In genomic region chr11:29180657-29181056, GRCm38 (mm10) we compare ENCODE assay signal across 9 mouse cellular contexts. TPM values are rescaled to one million over a fixed set of nuclear protein-coding genes. Genes with fewer than 3 reads are reported as not detected.
A peak's percentile ranks its signal among the peaks of the same experiment; 100 is the strongest.
DNase-seq lines count a peak whose midpoint lies in the region; ATAC-seq and TF ChIP-seq lines count a peak whose summit lies in the region.
"Had no signal": no experiment of that assay in that cellular context is flagged by ENCODE, and none has a peak within 500 bp of the region (broad histone marks: within the 10 kb centered on the region; RNA-seq: fewer than 3 reads in every experiment).

No protein-coding gene starts in this region.

- no peaks in the 10 kb centered on the region for H3K27me3 ChIP-seq in forebrain, postnatal 0 days (ENCODE audit: insufficient read depth, low read length)

- H3K4me1 ChIP-seq in forebrain, postnatal 0 days (ENCODE audit: insufficient read depth), result no peaks in the 10 kb centered on the region

- H3K36me3 ChIP-seq in forebrain, postnatal 0 days (ENCODE audit: insufficient read depth), result peaks cover 13% of the 10 kb centered on the region; the same call in 1 of the 2 replicates

- no peak overlapping the region for H3K9ac ChIP-seq in forebrain, postnatal 0 days

- WGBS in forebrain, postnatal 0 days, result 17% methylated on average over 3 of the region's 3 CpGs

- H3K4me2 ChIP-seq in forebrain, postnatal 0 days (ENCODE audit: low read depth), result no peak overlapping the region

- H3K9me3 ChIP-seq in forebrain, postnatal 0 days (ENCODE audit: low read length), result no peaks in the 10 kb centered on the region

- H3K27ac ChIP-seq in forebrain, postnatal 0 days (ENCODE audit: low read depth, low read length), result no peak overlapping the region
- H3K27ac ChIP-seq: kidney, postnatal 0 days had no signal

- no peak overlapping the region for H3K4me3 ChIP-seq in forebrain, postnatal 0 days (ENCODE audit: low read depth, low read length)

- intact Hi-C loops in left cerebral cortex, postnatal 4 days (cut with DNase I), result no loop called here

- no peak for TF ChIP-seq CTCF in forebrain, postnatal 0 days (IDR thresholded peaks at IDR 0.05; ENCODE audit: low read depth)

- peak; percentile 58 for DNase-seq in left cerebral cortex, postnatal 4 days
- DNase-seq in left cerebral cortex, adult 11 months (ENCODE audit: low spot score), result no peak
- DNase-seq in cerebellum, adult 11 months, result peak; percentile 49
- peak; percentile 58 for DNase-seq in forebrain, postnatal 0 days
- peak; percentile 45 for DNase-seq in layer of hippocampus, adult 9-11 months
- DNase-seq in spleen, adult 12 weeks (ENCODE audit: low spot score), result no peak

- ATAC-seq in forebrain, postnatal 0 days, result peak; percentile 45
- no peak for ATAC-seq in erythroid progenitor cell, adult 5-6 weeks (replicated peaks; ENCODE audit: low FRiP score, poor library complexity, severe bottlenecking)
- no peak for ATAC-seq in activated CD4-positive, CD25-positive, alpha-beta regulatory T cell, adult 4 months

RNA-seq across cellular contexts. Expression of gene Ppp4r3b, which starts 8.0 kb away (rescaled TPM):
- 10 to 100 TPM; 53.8 to 56.7 TPM for total RNA-seq in left cerebral cortex, postnatal 4 days (2021)
- total RNA-seq in forebrain, postnatal 0 days (2014; rRNA removed), result 52.5 and 57.6 TPM in 2 replicates
- polyA plus RNA-seq in forebrain, postnatal 0 days (2015; fragmentation: Nextera tagmentation; extraction: Ambion mirVana), result 47.5 and 56.8 TPM in 2 replicates
- total RNA-seq in erythroid progenitor cell, adult 5-6 weeks (2015; ENCODE audit: low replicate concordance), result 44.4 and 103 TPM in 2 replicates
- total RNA-seq in erythroid progenitor cell, adult 5-6 weeks (2017; ENCODE audit: low replicate concordance), result 96.8 and 108 TPM in 2 replicates
- polyA plus RNA-seq in activated CD4-positive, CD25-positive, alpha-beta regulatory T cell, adult 4 months (2017; shearing (Covaris generic)), result 100 to 1,000 TPM; 111 to 115 TPM

RNA-seq across cellular contexts. Expression of gene Pnpt1, which starts 50.1 kb away (rescaled TPM):
- total RNA-seq in left cerebral cortex, postnatal 4 days (2021), result 10 to 100 TPM; 22.1 to 26.1 TPM
- 24.7 and 28.1 TPM in 2 replicates for total RNA-seq in forebrain, postnatal 0 days (2014; rRNA removed)
- 15.8 and 19.6 TPM in 2 replicates for polyA plus RNA-seq in forebrain, postnatal 0 days (2015; fragmentation: Nextera tagmentation; extraction: Ambion mirVana)
- total RNA-seq in erythroid progenitor cell, adult 5-6 weeks (2015; ENCODE audit: low replicate concordance), result 24.9 and 42.3 TPM in 2 replicates
- total RNA-seq in erythroid progenitor cell, adult 5-6 weeks (2017; ENCODE audit: low replicate concordance), result 26.3 and 35.0 TPM in 2 replicates
- 10 to 100 TPM; 31.6 to 40.2 TPM for polyA plus RNA-seq in activated CD4-positive, CD25-positive, alpha-beta regulatory T cell, adult 4 months (2017; shearing (Covaris generic))

Comparison
In these comparisons a context has a peak if more than half of its experiments do, and no peak if none do; other contexts are left out.
1. DNase-seq: peak in left cerebral cortex, postnatal 4 days (single experiment), cerebellum, adult 11 months (single experiment), forebrain, postnatal 0 days (single experiment) and layer of hippocampus, adult 9-11 months (single experiment); none in left cerebral cortex, adult 11 months (single experiment) and spleen, adult 12 weeks (single experiment).